12 mouse cellular contexts compared by ENCODE assay signal in genomic region chr1:156955926-156956760, GRCm38 (mm10). TPM values are rescaled to one million over a fixed set of nuclear protein-coding genes. Genes with fewer than 3 reads are reported as not detected.
DNase-seq lines count a peak whose midpoint lies in the region; ATAC-seq and TF ChIP-seq lines count a peak whose summit lies in the region.
"Had no signal": no experiment of that assay in that cellular context is flagged by ENCODE, and none has a peak within 500 bp of the region (broad histone marks: within the 10 kb centered on the region; RNA-seq: fewer than 3 reads in every experiment).

No protein-coding gene starts in this region.

- no peaks in the 10 kb centered on the region for H3K27me3 ChIP-seq in intestine, embryonic 16.5 days (replicated peaks; ENCODE audit: control insufficient read depth, insufficient read depth, low read length)
- H3K27me3 ChIP-seq: forebrain, embryonic 12.5 days had no signal

- WGBS in lung, adult 2 months = 48% methylated on average over 17 of the region's 17 CpGs
- WGBS in intestine, embryonic 16.5 days = 55% methylated on average over 17 of the region's 17 CpGs

- H3K9ac ChIP-seq in intestine, embryonic 16.5 days (ENCODE audit: low read depth, low read length) = no peak overlapping the region
- H3K9ac ChIP-seq: forebrain, embryonic 12.5 days had no signal

- peak; percentile 68 for ATAC-seq in intestine, embryonic 16.5 days
- peak; percentile 70 for ATAC-seq in monocyte, adult 5-6 weeks (replicated peaks; ENCODE audit: insufficient number of reproducible peaks, low FRiP score, low TSS enrichment, poor library complexity, severe bottlenecking)
- ATAC-seq: midbrain, embryonic 16.5 days had no signal

- no peak overlapping the region; the same call in 1 of the 2 replicates for H3K4me2 ChIP-seq in intestine, embryonic 16.5 days (ENCODE audit: low read depth, low read length)
- H3K4me2 ChIP-seq: forebrain, embryonic 12.5 days had no signal

- H3K4me3 ChIP-seq in lung, adult 2 months (replicated peaks; ENCODE audit: extremely low read depth, low read depth, low read length) = no peak overlapping the region
- H3K4me3 ChIP-seq in intestine, embryonic 16.5 days (ENCODE audit: low read length) = no peak overlapping the region
- H3K4me3 ChIP-seq: forebrain, embryonic 12.5 days had no signal

- H3K27ac ChIP-seq in intestine, embryonic 16.5 days (ENCODE audit: low read length) = no peak overlapping the region
- H3K27ac ChIP-seq: forebrain, embryonic 12.5 days had no signal

- DNase-seq in lung, adult 18-20 months = peak; percentile 10 to 24
- no peak for DNase-seq in lung, adult 2 months
- no peak for DNase-seq in kidney, postnatal 14 days
- DNase-seq in MN1 (ENCODE audit: low spot score) = no peak
- no peak for DNase-seq in adrenal gland, postnatal 4 days (ENCODE audit: low spot score in 2 of 2)
- DNase-seq in kidney, adult 9 months = no peak
- DNase-seq: cerebellum, postnatal 36 days; kidney, postnatal 10 days had no signal

- H3K4me1 ChIP-seq in lung, adult 2 months (ENCODE audit: control insufficient read depth, insufficient read depth, low read length) = no peaks in the 10 kb centered on the region; the same call in 1 of the 2 replicates
- peaks cover 5% of the 10 kb centered on the region; the same call in 1 of the 2 replicates for H3K4me1 ChIP-seq in intestine, embryonic 16.5 days (ENCODE audit: control insufficient read depth, insufficient read depth, low read length)
- H3K4me1 ChIP-seq: forebrain, embryonic 12.5 days had no signal

- H3K36me3 ChIP-seq in intestine, embryonic 16.5 days (ENCODE audit: control insufficient read depth, insufficient read depth, low read length) = no peaks in the 10 kb centered on the region
- H3K36me3 ChIP-seq: forebrain, embryonic 12.5 days had no signal

- no peak for TF ChIP-seq CTCF in lung, adult 2 months (IDR thresholded peaks at IDR 0.05; ENCODE audit: insufficient read depth, low read length)

- TF ChIP-seq POLR2A in lung, adult 2 months (IDR thresholded peaks at IDR 0.05; ENCODE audit: borderline replicate concordance, extremely low read depth, low read depth, low read length) = no peak

- no peaks in the 10 kb centered on the region for H3K9me3 ChIP-seq in intestine, embryonic 16.5 days (ENCODE audit: control insufficient read depth, low read length)
- H3K9me3 ChIP-seq: forebrain, embryonic 12.5 days had no signal

RNA-seq across cellular contexts. Expression of gene Ralgps2, which starts 16.7 kb away (rescaled TPM):
- polyA plus RNA-seq in lung, adult 2 months (2012; rRNA removed) = 6.3 and 7.0 TPM in 2 replicates
- 24.1 and 30.6 TPM in 2 replicates for polyA plus RNA-seq in intestine, embryonic 16.5 days (2015; fragmentation: Nextera tagmentation; extraction: Ambion mirVana)
- 60.9 to 69.7 TPM (median 65.5 TPM) in 3 replicates for total RNA-seq in monocyte, adult 5-6 weeks (2017)
- 10 to 100 TPM; 35.6 to 39.9 TPM for total RNA-seq in adrenal gland, postnatal 4 days (2021)

Comparison
In these comparisons a context has a peak if more than half of its experiments do, and no peak if none do; other contexts are left out.
1. DNase-seq: peak in lung, adult 18-20 months (2 of 2); none in lung, adult 2 months (single experiment), kidney, postnatal 14 days (single experiment), MN1 (single experiment), adrenal gland, postnatal 4 days (0 of 2) and kidney, adult 9 months (single experiment).